Mouse (Mus musculus) frontal cortex, adult 2 months (tissue): ENCODE measurements around the gene Rbfox2. TPM values are rescaled to one million over a fixed set of nuclear protein-coding genes. Genes with fewer than 3 reads are reported as not detected.

Experiments used
- DNase-seq, 2 experiments: peaks; one replicate each; pipeline ENCODE4 v3.0.0; 2022; ENCODE audit warnings: low spot score in 1 of 2; ENCODE audit errors: extremely low spot score in 1 of 2
- polyA plus RNA-seq: library from polyadenylated mRNA; depleted of rRNA; stranded (reverse); fragments of >200 nt; gene quantifications from 2 replicates; pipeline ENCODE4 v1.2.3, GENCODE M21; 2012

Rbfox2 gene
- polyA plus RNA-seq, 1 experiment, result 212 TPM

- no peak for DNase-seq
Measured at GRCm38 (mm10) chr15:77240607-77241006, 66.2 kb downstream of the Rbfox2 start.

GRCm38 (mm10) chr15:77239564-77239963 lies 67.2 kb downstream of the Rbfox2 start:
- DNase-seq, result no peak

- no peak for DNase-seq
Measured at GRCm38 (mm10) chr15:77237661-77238060, 69.1 kb downstream of the Rbfox2 start.

- DNase-seq, result no peak
Measured at GRCm38 (mm10) chr15:77236055-77236567, 70.7 kb downstream of the Rbfox2 start.

GRCm38 (mm10) chr15:77235551-77235950 lies 71.3 kb downstream of the Rbfox2 start:
- DNase-seq, result no peak

GRCm38 (mm10) chr15:77234296-77234695 lies 72.5 kb downstream of the Rbfox2 start:
- DNase-seq, result no peak

- no peak for DNase-seq
Measured at GRCm38 (mm10) chr15:77230144-77230543, 76.7 kb downstream of the Rbfox2 start.

GRCm38 (mm10) chr15:77226831-77227354 lies 79.9 kb downstream of the Rbfox2 start:
- DNase-seq, result no peak

- DNase-seq, result no peak
Measured at GRCm38 (mm10) chr15:77225858-77226257, 80.9 kb downstream of the Rbfox2 start.

GRCm38 (mm10) chr15:77225274-77225673 lies 81.5 kb downstream of the Rbfox2 start:
- DNase-seq, result peak in 1 of 2 experiments; percentile 66

- no peak for DNase-seq
Measured at GRCm38 (mm10) chr15:77220833-77221232, 86.0 kb downstream of the Rbfox2 start.

- peak in 1 of 2 experiments; percentile 43 for DNase-seq
Measured at GRCm38 (mm10) chr15:77220137-77220536, 86.7 kb downstream of the Rbfox2 start.

GRCm38 (mm10) chr15:77219571-77219970 lies 87.2 kb downstream of the Rbfox2 start:
- DNase-seq, result no peak

GRCm38 (mm10) chr15:77218007-77218406 lies 88.8 kb downstream of the Rbfox2 start:
- DNase-seq, result peak in 1 of 2 experiments; percentile 38

GRCm38 (mm10) chr15:77217523-77217922 lies 89.3 kb downstream of the Rbfox2 start:
- no peak for DNase-seq

GRCm38 (mm10) chr15:77216704-77217103 lies 90.1 kb downstream of the Rbfox2 start:
- DNase-seq, result no peak

- no peak for DNase-seq
Measured at GRCm38 (mm10) chr15:77215178-77215800, 91.5 kb downstream of the Rbfox2 start.

- DNase-seq, result no peak
Measured at GRCm38 (mm10) chr15:77214410-77215107, 92.2 kb downstream of the Rbfox2 start.

- no peak for DNase-seq
Measured at GRCm38 (mm10) chr15:77213829-77214228, 93.0 kb downstream of the Rbfox2 start.

- DNase-seq, result no peak
Measured at GRCm38 (mm10) chr15:77212818-77213217, 94.0 kb downstream of the Rbfox2 start.

- DNase-seq, result no peak
Measured at GRCm38 (mm10) chr15:77212217-77212757, 94.5 kb downstream of the Rbfox2 start.
